Mouse (Mus musculus): ENCODE measurements around the gene Stk26. TPM values are rescaled to one million over a fixed set of nuclear protein-coding genes. Genes with fewer than 3 reads are reported as not detected.

Gene Stk26
- 0.04 and 0.21 TPM in 2 replicates for total RNA-seq (2012; rRNA removed)
- total RNA-seq (2014; rRNA removed), result 0.72 and 0.92 TPM in 2 replicates
- 0.35 and 0.57 TPM in 2 replicates for polyA plus RNA-seq (2012; ENCODE audit: insufficient read length, low read depth)

DNA sequence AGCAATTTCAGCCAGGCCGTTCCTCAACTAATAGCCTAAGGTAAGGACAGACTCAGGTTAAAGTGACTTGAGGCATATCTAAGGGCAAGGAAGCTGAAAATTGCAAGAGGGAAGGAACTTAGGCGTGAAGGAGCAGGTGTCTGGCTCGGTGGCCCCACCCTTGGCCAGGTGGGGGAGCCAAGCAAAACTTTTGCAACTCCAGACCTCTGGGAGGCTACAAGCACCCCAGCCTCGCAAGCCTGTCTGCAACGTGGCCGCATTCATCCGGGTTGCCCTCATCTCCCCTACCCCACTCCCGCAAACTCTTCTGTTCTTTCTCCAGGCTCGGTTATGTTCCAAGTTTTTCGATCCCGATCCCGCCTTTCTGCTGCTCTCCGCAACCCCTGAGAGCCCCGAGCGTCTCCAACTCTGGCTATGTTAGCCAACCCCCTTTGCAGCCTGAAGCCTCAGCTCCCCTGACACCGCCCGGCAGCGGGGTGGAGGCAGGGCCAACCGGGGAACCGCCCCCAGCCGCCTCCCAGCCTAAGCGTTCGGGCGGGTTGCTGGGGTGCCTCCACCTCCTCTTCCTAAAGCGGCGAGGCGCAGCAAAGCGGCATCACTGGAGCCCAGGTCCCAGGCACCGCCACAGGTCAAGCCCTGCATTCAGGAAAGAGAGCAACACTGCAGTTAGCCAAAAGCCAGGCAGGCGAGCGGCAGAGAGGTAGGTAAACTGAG is at the start of gene Stk26:
Stk26 (plus strand) TSS at position 201 of the 714 bp plus-strand sequence.
- dilution Hi-C loops (cut with MboI; ENCODE audit: extremely low pct_ligation_motif_present, extremely low pct_unique_long_range_greater_than_20kb, low sequenced_read_pairs) (no loop called here), in situ Hi-C loops (cut with MboI; ENCODE audit: low pct_ligation_motif_present, low pct_unique_long_range_greater_than_20kb, low sequenced_read_pairs) (no loop called here)
- DNase-seq (ENCODE audit: extremely low read depth), result peak; percentile 5
- no peaks in the 10 kb centered on the region for H3K9me3 ChIP-seq (replicated peaks; ENCODE audit: low read length)
- H3K9ac ChIP-seq (ENCODE audit: insufficient read depth, low read depth), result no peak within 1 kb of the TSS
- H3K4me2 ChIP-seq (ENCODE audit: insufficient read depth, low read depth, poor library complexity, severe bottlenecking), result peak within 1 kb of the TSS; percentile 99
- H3K4me3 ChIP-seq (replicated peaks in 1 of 3; ENCODE audit: low read depth in 2 of 3, low read length in 2 of 3, poor library complexity in 1 of 3), result peak within 1 kb of the TSS in 2 of 3 experiments; percentile 19 to 32
- no peak within 1 kb of the TSS for H3K27ac ChIP-seq (ENCODE audit: insufficient read depth, low read depth)
- TF ChIP-seq POLR2A (IDR thresholded peaks at IDR 0.05; ENCODE audit: low read depth, low read length) (no peak), TCF12 (IDR thresholded peaks at IDR 0.05; ENCODE audit: low read depth, low read length) (no peak), ZC3H11A (IDR thresholded peaks at IDR 0.05; ENCODE audit: low read depth, low read length) (no peak), CHD1 (IDR thresholded peaks at IDR 0.05; ENCODE audit: low read depth, low read length) (no peak), MXI1 (IDR thresholded peaks at IDR 0.05; ENCODE audit: low read depth, low read length) (no peak), CTCF (conservative IDR thresholded peaks at IDR 0.05 in 1 of 2, IDR thresholded peaks at IDR 0.05 in 1 of 2; ENCODE audit: low read depth in 2 of 2, low read length in 2 of 2) (peak in 1 of 2 experiments; percentile 31; a peak in 1 of 4 replicates), MEF2A (IDR thresholded peaks at IDR 0.05; ENCODE audit: borderline replicate concordance, low read depth, low read length) (no peak), USF2 (conservative IDR thresholded peaks at IDR 0.05; ENCODE audit: low read depth, low read length) (no peak), HCFC1 (IDR thresholded peaks at IDR 0.05; ENCODE audit: low read depth, low read length) (no peak), SMC3 (IDR thresholded peaks at IDR 0.05; ENCODE audit: low read depth, low read length) (0 out of 2 replicates have a peak, but pooled peaks have one; percentile 3), ZKSCAN1 (IDR thresholded peaks at IDR 0.05; ENCODE audit: borderline replicate concordance, low read depth, low read length) (no peak), UBTF (IDR thresholded peaks at IDR 0.05; ENCODE audit: low read depth, low read length) (no peak), MAZ (IDR thresholded peaks at IDR 0.05; ENCODE audit: low read depth, low read length) (no peak)
- no peaks in the 10 kb centered on the region for H3K4me1 ChIP-seq (ENCODE audit: control insufficient read depth in 1 of 2, insufficient read depth in 2 of 2)
- no peaks in the 10 kb centered on the region for H3K79me2 ChIP-seq (replicated peaks; ENCODE audit: control insufficient read depth, extremely low read depth, insufficient read depth, poor library complexity, severe bottlenecking)
- no peaks in the 10 kb centered on the region for H3K36me3 ChIP-seq (replicated peaks in 1 of 2; ENCODE audit: control insufficient read depth in 1 of 2, insufficient read depth in 1 of 2, low read length in 1 of 2)
- no peaks in the 10 kb centered on the region for H3K27me3 ChIP-seq (replicated peaks)

DNA sequence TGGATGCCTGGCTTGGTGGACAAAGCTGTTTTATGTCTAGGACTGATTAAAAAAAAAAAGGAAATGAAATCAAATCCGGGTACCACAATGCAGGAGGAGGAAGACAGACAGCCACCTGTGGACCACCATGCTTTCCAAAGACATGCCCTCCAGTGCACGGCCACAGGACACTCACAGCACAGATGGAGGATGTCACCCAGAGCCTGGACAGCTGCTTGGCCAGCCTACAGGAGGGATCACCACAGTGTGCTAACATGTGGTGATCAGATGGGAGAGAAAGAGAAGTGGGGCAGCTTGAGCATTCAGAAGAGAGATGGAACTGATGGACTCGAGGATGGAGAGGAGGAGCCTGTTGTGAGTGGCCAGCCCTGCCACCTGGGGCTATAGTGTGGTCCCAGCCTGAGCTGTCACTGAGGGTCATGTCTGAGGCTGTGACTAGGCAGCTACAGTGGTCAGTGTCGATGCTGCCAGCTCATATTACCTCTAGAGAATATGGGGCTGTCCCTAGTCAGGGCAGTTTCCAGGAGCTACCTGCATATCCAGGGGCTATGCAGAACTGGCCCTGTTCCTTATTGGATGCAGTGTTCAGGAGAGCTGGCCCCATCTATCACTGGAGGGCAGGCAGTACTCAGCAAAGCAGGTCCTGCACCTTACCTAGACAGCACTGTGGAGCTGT is 47.7 kb upstream of the Stk26 start:
- in situ Hi-C loops (cut with MboI; ENCODE audit: low pct_ligation_motif_present, low pct_unique_long_range_greater_than_20kb, low sequenced_read_pairs) (no loop called here), dilution Hi-C loops (cut with MboI; ENCODE audit: extremely low pct_ligation_motif_present, extremely low pct_unique_long_range_greater_than_20kb, low sequenced_read_pairs) (no loop called here)
- H3K9me3 ChIP-seq (replicated peaks; ENCODE audit: low read length), result no peaks in the 10 kb centered on the region
- no peaks in the 10 kb centered on the region for H3K27me3 ChIP-seq (replicated peaks)
- no peak overlapping the region for H3K9ac ChIP-seq (ENCODE audit: insufficient read depth, low read depth)
- H3K27ac ChIP-seq (ENCODE audit: insufficient read depth, low read depth), result no peak overlapping the region
- no peaks in the 10 kb centered on the region for H3K79me2 ChIP-seq (replicated peaks; ENCODE audit: control insufficient read depth, extremely low read depth, insufficient read depth, poor library complexity, severe bottlenecking)
- no peak overlapping the region for H3K4me3 ChIP-seq (replicated peaks in 1 of 3; ENCODE audit: low read depth in 2 of 3, low read length in 2 of 3, poor library complexity in 1 of 3)
- DNase-seq (ENCODE audit: extremely low read depth), result no peak
- H3K4me1 ChIP-seq (ENCODE audit: control insufficient read depth in 1 of 2, insufficient read depth in 2 of 2), result peaks cover 7 to 15% of the 10 kb centered on the region in 2 experiments; a peak in 2 of 4 replicates
- TF ChIP-seq IRF4 (IDR thresholded peaks at IDR 0.05; ENCODE audit: low read depth, low read length) (no peak), ZMIZ1 (IDR thresholded peaks at IDR 0.05; ENCODE audit: low read depth, low read length) (no peak), NRF1 (IDR thresholded peaks at IDR 0.05; ENCODE audit: low read depth, low read length) (no peak), TCF12 (IDR thresholded peaks at IDR 0.05; ENCODE audit: low read depth, low read length) (no peak), PAX5 (IDR thresholded peaks at IDR 0.05; ENCODE audit: low read length) (no peak), SMC3 (IDR thresholded peaks at IDR 0.05; ENCODE audit: low read depth, low read length) (no peak), BHLHE40 (IDR thresholded peaks at IDR 0.05; ENCODE audit: low read depth, low read length) (no peak), ZNF384 (IDR thresholded peaks at IDR 0.05; ENCODE audit: low read depth, low read length) (no peak), RCOR1 (conservative IDR thresholded peaks at IDR 0.05; ENCODE audit: low read depth, low read length) (no peak), UBTF (IDR thresholded peaks at IDR 0.05; ENCODE audit: low read depth, low read length) (no peak), CHD2 (IDR thresholded peaks at IDR 0.05; ENCODE audit: low read length) (no peak), RAD21 (IDR thresholded peaks at IDR 0.05; ENCODE audit: low read depth, low read length) (no peak)
- H3K4me2 ChIP-seq (ENCODE audit: insufficient read depth, low read depth, poor library complexity, severe bottlenecking), result no peak overlapping the region
- H3K36me3 ChIP-seq (replicated peaks in 1 of 2; ENCODE audit: control insufficient read depth in 1 of 2, insufficient read depth in 1 of 2, low read length in 1 of 2), result no peaks in the 10 kb centered on the region
